Mouse (Mus musculus) spleen, postnatal 36 days (tissue): ENCODE results near the gene Med12l.

Source experiments
- DNase-seq, 2 experiments: peaks; one replicate each; pipeline ENCODE4 v3.0.0; 2022; ENCODE audit warnings: low spot score in 2 of 2, mixed read lengths in 1 of 2

Gene Med12l

DNA sequence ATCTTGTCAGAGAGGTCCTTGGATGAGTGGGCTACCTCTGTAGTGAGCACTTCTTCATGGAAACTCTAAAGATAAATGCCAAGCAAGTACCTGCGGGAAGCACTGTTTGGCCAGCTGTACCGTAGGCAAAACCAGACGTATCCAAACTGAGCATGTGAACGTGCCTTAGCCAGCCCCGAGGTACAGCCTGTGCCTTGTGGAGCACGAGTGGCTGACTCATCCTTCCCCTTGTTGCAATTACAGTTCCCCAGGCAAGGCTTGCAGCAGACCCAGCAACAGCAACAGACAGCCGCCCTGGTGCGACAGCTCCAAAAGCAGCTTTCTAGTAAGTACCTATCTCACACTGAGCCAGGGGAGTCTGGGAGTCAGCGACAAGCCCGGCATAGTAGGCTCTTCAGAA lies 307.0 kb downstream of the Med12l start:
- DNase-seq, result no peak

DNA sequence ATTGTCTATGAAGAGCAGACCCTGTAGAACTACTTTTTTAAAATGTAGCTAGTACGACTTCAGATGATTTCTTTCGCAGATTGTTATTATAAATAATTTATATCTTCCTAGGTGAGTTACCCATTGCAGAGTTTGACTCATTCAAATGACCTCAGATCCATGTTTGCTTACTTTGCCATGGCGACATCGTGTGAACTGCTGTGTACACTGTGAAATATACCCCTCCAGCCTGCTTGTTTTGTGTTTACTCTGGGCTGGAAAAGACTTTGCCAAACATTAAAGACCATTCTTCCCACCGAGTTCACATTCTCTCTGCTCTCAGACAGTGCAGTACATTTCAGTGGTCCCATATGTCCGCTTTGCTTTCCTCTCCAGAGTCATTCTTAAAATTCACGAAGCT lies 310.5 kb downstream of the Med12l start:
- DNase-seq, result no peak

- peak; percentile 23 to 28 for DNase-seq
Measured at GRCm38 (mm10) chr3:59321278-59321876, 315.8 kb downstream of the Med12l start.

DNA sequence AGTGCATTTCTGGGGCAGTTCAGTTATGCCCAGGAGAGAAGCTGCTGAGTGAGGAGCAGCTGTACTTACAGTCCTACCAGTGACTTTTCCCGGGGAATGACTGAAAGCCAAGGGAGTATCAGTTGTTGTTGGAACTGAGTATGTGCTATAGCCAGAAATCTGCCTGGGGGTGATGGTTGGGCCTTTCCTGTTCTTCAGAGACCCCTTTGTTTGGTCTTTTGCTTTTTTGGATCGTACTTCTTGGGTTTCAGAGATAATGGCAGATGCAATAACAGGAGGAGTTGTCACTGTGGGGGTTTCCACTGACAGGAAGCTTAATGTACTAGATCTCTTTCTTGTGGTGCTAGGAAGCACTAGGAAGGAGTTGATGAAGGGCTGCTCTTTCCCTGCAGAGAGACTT lies 322.9 kb downstream of the Med12l start:
- no peak for DNase-seq

DNA sequence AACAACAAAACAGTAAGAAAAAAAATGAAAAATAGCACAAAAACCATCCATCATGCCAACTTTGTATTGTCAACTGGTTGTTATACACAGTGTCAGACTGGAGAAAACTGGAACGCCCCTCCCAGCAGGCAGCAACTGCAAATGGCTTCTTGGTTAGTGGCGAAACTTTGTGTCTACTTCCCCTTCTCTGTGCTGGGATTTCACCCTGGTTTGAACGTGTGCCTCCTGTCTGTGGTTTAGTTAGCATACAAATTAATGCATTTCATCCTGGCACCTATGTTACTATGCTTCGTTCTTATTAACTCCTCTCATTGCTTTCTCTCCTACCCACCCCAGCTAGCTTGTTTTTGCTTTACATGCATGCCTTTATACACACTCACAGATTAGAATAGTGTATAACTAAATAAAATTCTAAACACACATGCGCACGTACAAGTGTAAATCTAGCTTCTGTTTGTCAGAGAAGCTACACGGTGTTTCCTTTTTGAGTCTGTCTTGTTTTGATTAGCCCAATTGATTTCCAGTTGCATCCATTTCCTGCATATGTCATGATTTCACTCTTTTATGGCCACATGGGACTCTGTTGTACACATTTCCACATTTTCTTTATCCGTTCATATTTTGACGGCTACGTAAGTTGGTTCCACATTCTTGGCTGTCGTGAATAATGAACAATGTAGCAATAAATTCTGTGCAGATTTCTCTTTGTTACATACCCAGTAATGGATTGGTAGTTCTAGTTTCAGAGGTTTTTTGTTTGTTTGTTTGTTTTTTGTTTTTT lies 336.2 kb downstream of the Med12l start:
- DNase-seq, result peak; percentile 15 to 42

GRCm38 (mm10) chr3:59343026-59343425 lies 337.4 kb downstream of the Med12l start:
- no peak for DNase-seq

GRCm38 (mm10) chr3:59344065-59344905 lies 338.7 kb downstream of the Med12l start, which contains the start of gene Igsf10:
Gene Igsf10 (minus strand): TSS chr3:59344394.
- no peak for DNase-seq

- DNase-seq, result no peak
Measured at GRCm38 (mm10) chr3:59351768-59352167, 346.1 kb downstream of the Med12l start.

DNA sequence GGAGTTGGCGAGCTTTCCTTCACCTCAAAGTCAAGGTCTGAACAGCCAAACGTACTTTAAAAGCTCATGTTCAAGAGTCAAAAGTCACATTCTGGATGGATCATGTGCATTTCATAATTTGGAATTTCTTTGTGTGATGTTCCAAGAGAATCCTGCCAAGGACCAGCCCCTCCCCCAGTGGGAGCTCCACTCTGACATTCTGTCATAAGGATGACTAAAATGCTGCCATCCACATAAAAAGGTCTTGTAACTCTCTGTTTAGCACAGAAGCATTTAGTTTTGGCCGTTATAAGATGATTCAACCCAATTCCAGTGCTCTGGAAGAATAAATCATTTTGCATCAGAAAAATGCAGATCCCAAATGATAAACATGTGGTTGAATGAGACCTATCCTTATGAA lies 348.5 kb downstream of the Med12l start:
- DNase-seq, result no peak

GRCm38 (mm10) chr3:59360102-59360501 lies 354.5 kb downstream of the Med12l start:
- DNase-seq, result no peak

GRCm38 (mm10) chr3:59361895-59362294 lies 356.3 kb downstream of the Med12l start:
- DNase-seq, result no peak
